Mouse (Mus musculus) CH12.LX (cell line): ENCODE measurements around the gene Ajuba. TPM values are rescaled to one million over a fixed set of nuclear protein-coding genes. Genes with fewer than 3 reads are reported as not detected.
A peak's percentile ranks its signal among the peaks of the same experiment; 100 is the strongest.

Experiments used
- DNase-seq: peaks from one replicate; pipeline ENCODE4 v3.0.0-alpha.2; 2013; ENCODE audit errors: extremely low read depth
- H3K27ac ChIP-seq: 2 replicates; pipeline ENCODE4 v1.5.1; 2012; ENCODE audit warnings: low read depth, mild to moderate bottlenecking, control low read depth, moderate library complexity; ENCODE audit not compliant: insufficient read depth
- H3K27me3 ChIP-seq: replicated peaks from 2 replicates; pipeline ENCODE3; 2012; ENCODE audit warnings: inconsistent platforms
- H3K36me3 ChIP-seq, 2 experiments: replicated peaks in 1 of 2; 2 replicates each; pipeline versions ENCODE3 to v1.6.1; 2012; ENCODE audit warnings: inconsistent platforms in 1 of 2, low read length in 1 of 2, mild to moderate bottlenecking in 1 of 2, mixed read lengths in 1 of 2, moderate library complexity in 1 of 2; ENCODE audit not compliant: control insufficient read depth in 1 of 2, insufficient read depth in 1 of 2
- H3K4me1 ChIP-seq, 2 experiments: 2 replicates each; pipeline ENCODE4 v1.6.1; 2012; ENCODE audit warnings: inconsistent platforms in 1 of 2, moderate library complexity in 1 of 2; ENCODE audit not compliant: insufficient read depth in 2 of 2, control insufficient read depth in 1 of 2
- H3K4me2 ChIP-seq: 2 replicates; pipeline ENCODE4 v1.6.1; 2012; ENCODE audit warnings: low read depth, mild to moderate bottlenecking, control low read depth; ENCODE audit not compliant: poor library complexity, insufficient read depth, severe bottlenecking
- H3K4me3 ChIP-seq, 3 experiments: fragments of 150-350 bp in 1 of 3; sonication (generic) in 1 of 3; replicated peaks in 1 of 3; 2 replicates each; pipeline versions ENCODE3 to v1.5.1; 2011 to 2012; ENCODE audit warnings: low read depth in 2 of 3, low read length in 2 of 3, mild to moderate bottlenecking in 2 of 3, moderate library complexity in 2 of 3, control low read depth in 1 of 3, improper control_type of control experiment in 1 of 3, inconsistent platforms in 1 of 3, mixed read lengths in 1 of 3; ENCODE audit not compliant: poor library complexity in 1 of 3
- H3K79me2 ChIP-seq: replicated peaks from 2 replicates; pipeline ENCODE4 v1.6.1; 2012; ENCODE audit warnings: mild to moderate bottlenecking, moderate library complexity; ENCODE audit not compliant: control insufficient read depth, poor library complexity, insufficient read depth, severe bottlenecking; ENCODE audit errors: extremely low read depth
- H3K9ac ChIP-seq: 2 replicates; pipeline ENCODE4 v1.6.1; 2012; ENCODE audit warnings: low read depth, mild to moderate bottlenecking, control low read depth, moderate library complexity; ENCODE audit not compliant: insufficient read depth
- H3K9me3 ChIP-seq: replicated peaks from 2 replicates; pipeline ENCODE3; 2012; ENCODE audit warnings: low read length, inconsistent platforms, mixed read lengths
- CTCF ChIP-seq, 2 experiments: IDR thresholded peaks in 1 of 2; conservative IDR thresholded peaks in 1 of 2; 2 replicates each; pipeline ENCODE4 v1.5.1; 2011 to 2012; ENCODE audit warnings: low read depth in 2 of 2, low read length in 2 of 2, improper control_type of control experiment in 1 of 2, inconsistent platforms in 1 of 2, mild to moderate bottlenecking in 1 of 2, moderate library complexity in 1 of 2
- E2F4 ChIP-seq: IDR thresholded peaks from 2 replicates; pipeline ENCODE4 v1.6.1; 2011; ENCODE audit warnings: low read depth, low read length, improper control_type of control experiment; ENCODE audit not compliant: insufficient replicate concordance
- IRF4 ChIP-seq: IDR thresholded peaks from 2 replicates; pipeline ENCODE4 v1.6.1; 2014; ENCODE audit warnings: low read depth, mild to moderate bottlenecking, inconsistent platforms, low read length, improper control_type of control experiment
- JUN ChIP-seq: IDR thresholded peaks from 2 replicates; pipeline ENCODE4 v1.6.1; 2011; ENCODE audit warnings: low read depth, mild to moderate bottlenecking, low read length, improper control_type of control experiment, moderate library complexity; ENCODE audit not compliant: insufficient read depth
- MAX ChIP-seq: IDR thresholded peaks from 2 replicates; pipeline ENCODE4 v1.6.1; 2011; ENCODE audit warnings: low read length, improper control_type of control experiment
- POLR2A ChIP-seq: IDR thresholded peaks from 2 replicates; pipeline ENCODE4 v1.6.1; 2011; ENCODE audit warnings: low read depth, mild to moderate bottlenecking, improper control_type of control experiment, low read length
- RAD21 ChIP-seq: IDR thresholded peaks from 2 replicates; pipeline ENCODE4 v1.6.1; 2011; ENCODE audit warnings: low read depth, mild to moderate bottlenecking, low read length, improper control_type of control experiment, moderate library complexity
- RCOR1 ChIP-seq: conservative IDR thresholded peaks from 2 replicates; pipeline ENCODE4 v1.6.1; 2012; ENCODE audit warnings: low read depth, mild to moderate bottlenecking, inconsistent platforms, low read length, improper control_type of control experiment
- SMC3 ChIP-seq: IDR thresholded peaks from 2 replicates; pipeline ENCODE4 v1.6.1; 2011; ENCODE audit warnings: low read depth, low read length, improper control_type of control experiment
- ZNF384 ChIP-seq: IDR thresholded peaks from 2 replicates; pipeline ENCODE4 v1.6.1; 2012; ENCODE audit warnings: low read depth, low read length, improper control_type of control experiment, inconsistent platforms
- dilution Hi-C: fragments of 300-500 bp; cut with MboI; formaldehyde crosslinking; loops from 2 replicates; pipeline ENCODE4 v1.14.3; 2020; ENCODE audit warnings: low sequenced_read_pairs; ENCODE audit not compliant: extremely low pct_unique_long_range_greater_than_20kb, extremely low pct_ligation_motif_present
- in situ Hi-C: fragments of 300-500 bp; cut with MboI; formaldehyde crosslinking; loops from 3 replicates; pipeline ENCODE4 v1.14.3; 2019; ENCODE audit warnings: low sequenced_read_pairs, low pct_ligation_motif_present, low pct_unique_long_range_greater_than_20kb, mixed read lengths
- polyA plus RNA-seq: library from polyadenylated mRNA; unstranded; fragments of >175 nt; gene quantifications from 2 replicates; pipeline ENCODE4 v1.2.1, GENCODE M21; 2012; ENCODE audit warnings: low read depth; ENCODE audit not compliant: insufficient read length
- total RNA-seq, 2 experiments: library from RNA; depleted of rRNA; stranded (reverse); fragments of 300-350 nt in 1 of 2; fragments of >200 nt in 1 of 2; gene quantifications; 2 replicates each; pipeline ENCODE4 v1.2.3; 2012 to 2014

Ajuba gene
- total and polyA plus RNA-seq, 3 experiments = 0.13 to 0.34 TPM; not detected in 1

DNA sequence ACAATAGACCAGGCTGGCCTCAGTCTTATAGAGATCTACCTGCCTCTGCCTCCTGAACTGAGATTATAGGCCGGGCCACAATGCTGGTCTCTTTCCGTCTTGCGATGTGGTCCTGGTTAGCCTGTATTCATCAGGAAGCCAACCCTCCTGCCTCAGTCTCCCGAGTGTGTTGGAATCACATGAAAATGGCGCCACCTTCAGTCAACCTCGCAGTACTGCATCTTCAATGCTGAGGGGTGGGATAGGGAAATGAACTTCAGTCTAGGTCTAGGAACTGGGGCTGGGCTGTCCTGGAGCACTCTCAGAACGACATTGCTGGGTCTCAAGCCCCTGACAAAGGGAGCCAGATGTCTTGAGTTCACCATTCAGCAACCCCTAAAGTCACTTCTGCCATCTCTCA lies 19.7 kb upstream of the Ajuba start:
- peaks cover 0 to 14% of the 10 kb centered on the region in 2 experiments for H3K36me3 ChIP-seq
- dilution Hi-C loops = no loop called here
- DNase-seq = peak; percentile 38
- H3K9me3 ChIP-seq = peaks cover 6% of the 10 kb centered on the region
- H3K9ac ChIP-seq = no peak overlapping the region
- peaks cover 0 to under 1% of the 10 kb centered on the region in 2 experiments; a peak in 1 of 4 replicates for H3K4me1 ChIP-seq
- TF ChIP-seq CTCF (conservative IDR thresholded peaks at IDR 0.05 in 1 of 2, IDR thresholded peaks at IDR 0.05 in 1 of 2; ENCODE audit: low read depth in 2 of 2, low read length in 2 of 2) (peak; percentile 61 to 70), RCOR1 (no peak), SMC3 (peak; percentile 49), ZNF384 (no peak), RAD21 (peak; percentile 55)
- no peak overlapping the region for H3K4me3 ChIP-seq
- no peaks in the 10 kb centered on the region for H3K79me2 ChIP-seq
- no peak overlapping the region for H3K4me2 ChIP-seq
- in situ Hi-C loops = no loop called here
- no peak overlapping the region for H3K27ac ChIP-seq
- H3K27me3 ChIP-seq = no peaks in the 10 kb centered on the region

DNA sequence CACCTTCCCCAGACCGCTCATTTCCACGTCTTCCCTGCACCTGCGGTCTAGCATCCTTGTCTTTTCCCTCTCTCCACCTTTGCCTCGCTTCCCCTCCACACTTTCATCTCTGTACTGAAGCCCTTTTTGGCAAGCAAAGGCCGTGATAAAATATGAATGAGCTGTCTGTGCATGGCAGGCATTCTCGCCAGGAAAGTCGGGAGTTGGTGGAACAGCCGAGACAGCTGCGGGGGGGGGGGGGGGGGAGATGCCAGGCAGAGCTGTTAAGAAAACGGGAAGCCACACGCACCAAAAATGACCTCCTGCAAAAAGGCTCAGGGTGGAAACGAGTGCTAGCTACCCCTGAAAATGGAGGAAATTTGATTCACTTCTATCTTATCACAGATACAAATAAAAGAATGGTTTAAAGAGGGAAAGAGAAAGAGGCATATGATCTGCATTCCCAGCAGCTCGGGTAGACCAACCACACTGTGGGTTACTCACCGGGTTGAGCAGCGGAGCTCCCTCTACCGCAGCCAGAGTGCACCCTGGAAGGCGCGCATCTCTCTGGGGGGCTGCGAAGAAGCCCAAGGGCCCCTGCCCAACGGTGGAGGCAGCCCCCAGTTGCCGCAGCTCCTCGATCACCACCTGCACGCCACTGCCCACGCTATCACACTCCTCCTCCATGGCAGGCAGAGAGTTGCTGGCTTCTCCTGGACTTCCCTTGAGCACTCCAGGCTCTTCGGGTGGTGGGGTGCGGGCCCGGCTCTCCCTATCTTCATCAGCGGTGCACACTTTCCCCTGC lies 17.5 kb upstream of the Ajuba start:
- Histone ChIP-seq H3K36me3 (peaks cover 0 to 14% of the 10 kb centered on the region in 2 experiments), H3K4me3 (no peak overlapping the region), H3K9me3 (peaks cover 6% of the 10 kb centered on the region), H3K79me2 (no peaks in the 10 kb centered on the region), H3K9ac (no peak overlapping the region), H3K4me2 (no peak overlapping the region), H3K27me3 (no peaks in the 10 kb centered on the region), H3K27ac (no peak overlapping the region), H3K4me1 (no peaks in the 10 kb centered on the region)
- no peak for TF ChIP-seq CTCF (conservative IDR thresholded peaks at IDR 0.05 in 1 of 2, IDR thresholded peaks at IDR 0.05 in 1 of 2; ENCODE audit: low read depth in 2 of 2, low read length in 2 of 2)
- TF ChIP-seq MAX = no peak
- TF ChIP-seq ZNF384 = no peak
- TF ChIP-seq JUN = no peak
- TF ChIP-seq E2F4 = no peak
- no peak for TF ChIP-seq POLR2A
- no peak for TF ChIP-seq IRF4
- DNase-seq = no peak
- in situ Hi-C loops (loop anchor here (5.0 kb wide), 1 partner anchor 42 kb away; no protein-coding TSS in a partner anchor), dilution Hi-C loops (no loop called here)

DNA sequence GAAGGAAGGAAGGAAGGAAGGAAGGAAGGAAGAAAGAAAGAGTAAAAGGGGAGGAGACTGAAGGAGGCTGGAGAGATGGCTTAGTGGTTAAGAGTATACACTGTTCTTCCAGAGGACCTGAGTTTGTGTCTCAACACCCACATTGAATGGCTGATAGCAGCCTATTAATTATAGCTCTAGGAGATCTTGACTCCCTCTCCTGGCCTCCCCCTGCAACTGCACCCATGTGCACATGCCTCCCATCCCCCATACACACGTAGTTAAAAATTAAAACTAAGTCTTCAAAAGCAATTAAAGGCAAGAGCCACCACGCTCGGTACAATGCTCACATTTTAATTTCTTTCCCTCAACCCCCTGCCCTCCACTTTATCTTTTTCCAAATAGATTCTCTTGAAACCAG lies 16.7 kb upstream of the Ajuba start:
- no peaks in the 10 kb centered on the region for H3K79me2 ChIP-seq
- no peak for DNase-seq
- H3K36me3 ChIP-seq = peaks cover 0 to 14% of the 10 kb centered on the region in 2 experiments
- H3K27me3 ChIP-seq = no peaks in the 10 kb centered on the region
- dilution Hi-C loops (no loop called here), in situ Hi-C loops (loop anchor here (5.0 kb wide), 1 partner anchor 43 kb away; no protein-coding TSS in a partner anchor)
- H3K9ac ChIP-seq = no peak overlapping the region
- no peak overlapping the region for H3K4me3 ChIP-seq
- H3K27ac ChIP-seq = no peak overlapping the region
- peak; percentile 22 to 32; a peak in 2 of 4 replicates for TF ChIP-seq CTCF (conservative IDR thresholded peaks at IDR 0.05 in 1 of 2, IDR thresholded peaks at IDR 0.05 in 1 of 2; ENCODE audit: low read depth in 2 of 2, low read length in 2 of 2)
- no peak for TF ChIP-seq SMC3
- no peak overlapping the region for H3K4me2 ChIP-seq
- no peaks in the 10 kb centered on the region for H3K4me1 ChIP-seq
- peaks cover 6% of the 10 kb centered on the region for H3K9me3 ChIP-seq
